Mouse (Mus musculus) spleen, adult 2 months (tissue): Measurements from ENCODE around the gene Sos1. TPM values are rescaled to one million over a fixed set of nuclear protein-coding genes. Genes with fewer than 3 reads are reported as not detected.
"Not testable (repeated sequence)": the region's sequence is repeated elsewhere in the genome, so short reads cannot be mapped to it uniquely, and the experiment has no call there.

Source experiments
- DNase-seq, 2 experiments: peaks; one replicate each; pipeline versions ENCODE4 v3.0.0 to v3.0.0-alpha.2; 2012 to 2021; ENCODE audit warnings: low spot score in 2 of 2, low read depth in 1 of 2
- H3K27ac ChIP-seq: fragments of 200-500 bp; 2 replicates; pipeline ENCODE4 v1.5.1; 2012; ENCODE audit warnings: low read length, inconsistent platforms; ENCODE audit not compliant: insufficient read depth
- H3K27me3 ChIP-seq: fragments of 200-500 bp; 2 replicates; pipeline ENCODE4 v1.6.1; 2012; ENCODE audit warnings: mild to moderate bottlenecking, moderate library complexity, low read length, inconsistent platforms; ENCODE audit not compliant: control insufficient read depth, insufficient read depth
- H3K36me3 ChIP-seq: fragments of 200-500 bp; 2 replicates; pipeline ENCODE4 v1.6.1; 2012; ENCODE audit warnings: mild to moderate bottlenecking, low read length, inconsistent platforms; ENCODE audit not compliant: control insufficient read depth, insufficient read depth
- H3K4me1 ChIP-seq: fragments of 200-500 bp; 2 replicates; pipeline ENCODE4 v1.6.1; 2011; ENCODE audit warnings: inconsistent platforms; ENCODE audit not compliant: control insufficient read depth, insufficient read depth, insufficient read length
- H3K4me3 ChIP-seq: fragments of 200-500 bp; 2 replicates; pipeline ENCODE4 v1.5.1; 2011; ENCODE audit warnings: mild to moderate bottlenecking, inconsistent platforms; ENCODE audit not compliant: insufficient read depth, insufficient read length; ENCODE audit errors: extremely low read depth
- CTCF ChIP-seq: fragments of 200-500 bp; IDR thresholded peaks from 2 replicates; pipeline ENCODE4 v1.5.1; 2011; ENCODE audit warnings: mild to moderate bottlenecking, inconsistent platforms; ENCODE audit not compliant: insufficient read depth, insufficient read length, insufficient replicate concordance; ENCODE audit errors: extremely low read depth
- POLR2A ChIP-seq: fragments of 200-500 bp; IDR thresholded peaks from 2 replicates; pipeline ENCODE4 v1.6.1; 2011; ENCODE audit warnings: low read depth, low read length, inconsistent platforms
- WGBS: fragments of 180-500 bp; shearing (Covaris S2); methylation state at CpG from one replicate; pipeline ENCODE4 v1.1.7; 2018; 5-methylcytosine and 5-hydroxymethylcytosine counted together
- polyA plus RNA-seq: library from polyadenylated mRNA; depleted of rRNA; stranded (reverse); fragments of >200 nt; gene quantifications from 2 replicates; pipeline ENCODE4 v1.2.3, GENCODE M21; 2012

Sos1 gene
- polyA plus RNA-seq, 1 experiment: 2.5 TPM

- 57% methylated on average over 7 of the region's 7 CpGs for WGBS
- H3K4me3 ChIP-seq: peak overlapping the region; percentile 88; the same call in 1 of the 2 replicates
- no peak for DNase-seq
- peaks cover 7% of the 10 kb centered on the region for H3K4me1 ChIP-seq
- TF ChIP-seq POLR2A (no peak), CTCF (no peak)
- no peaks in the 10 kb centered on the region for H3K27me3 ChIP-seq
- no peaks in the 10 kb centered on the region for H3K36me3 ChIP-seq
- no peak overlapping the region for H3K27ac ChIP-seq
Observed at GRCm38 (mm10) chr17:80480855-80481224, 587 bp upstream of the Sos1 start.

DNA sequence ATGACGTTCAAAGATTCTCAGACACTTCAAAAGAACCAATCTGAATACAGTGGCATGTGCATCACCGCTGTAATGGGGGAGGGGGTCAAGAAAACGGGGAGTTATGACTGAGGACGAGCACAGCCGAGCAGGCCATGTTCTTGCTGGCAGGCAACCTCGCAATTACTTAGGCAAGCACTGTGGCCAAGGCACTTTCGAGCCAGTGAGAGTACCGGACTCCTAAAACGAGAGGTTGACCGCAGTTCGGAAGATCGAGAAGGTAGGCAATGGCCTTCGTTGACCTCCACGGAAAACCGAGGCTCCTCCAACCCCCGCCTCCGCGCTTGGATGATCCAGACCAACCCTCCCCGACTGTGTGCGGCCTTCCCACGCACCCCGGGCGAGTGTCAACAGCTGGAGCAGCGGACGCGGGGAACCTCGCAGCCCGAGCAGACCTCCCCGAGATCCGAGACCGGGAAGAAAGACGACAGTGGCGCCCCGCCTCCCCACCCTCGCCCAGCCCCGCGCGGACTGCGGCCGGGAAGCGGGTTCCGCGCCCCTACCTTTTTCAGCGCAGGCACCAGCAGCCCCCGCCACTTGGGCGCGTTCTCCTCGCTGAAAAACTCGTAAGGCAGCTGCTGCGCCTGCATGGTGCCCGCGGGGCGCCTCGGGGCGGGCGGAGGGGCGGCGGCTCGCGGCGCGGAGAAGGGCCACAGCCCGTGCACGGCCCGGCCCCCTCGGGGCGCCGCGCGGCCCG is 790 bp downstream of the Sos1 start:
- no peak for TF ChIP-seq POLR2A
- no peak for TF ChIP-seq CTCF
- WGBS: under 1% methylated on average over 71 of the region's 71 CpGs
- Histone ChIP-seq H3K4me3 (peak overlapping the region; percentile 88), H3K27ac (peak overlapping the region; percentile 87), H3K36me3 (no peaks in the 10 kb centered on the region), H3K4me1 (peaks cover 7% of the 10 kb centered on the region), H3K27me3 (no peaks in the 10 kb centered on the region)
- DNase-seq: peak; percentile 47 to 50

GRCm38 (mm10) chr17:80477679-80478078 is 2.6 kb downstream of the Sos1 start:
- no peak overlapping the region for H3K4me3 ChIP-seq
- no peak for TF ChIP-seq POLR2A
- no peak for TF ChIP-seq CTCF
- H3K4me1 ChIP-seq: peaks cover 7% of the 10 kb centered on the region

GRCm38 (mm10) chr17:80476496-80476895 is 3.8 kb downstream of the Sos1 start:
- TF ChIP-seq CTCF: no peak
- TF ChIP-seq POLR2A: no peak
- no peak for DNase-seq
- Histone ChIP-seq H3K4me1 (peaks cover 7% of the 10 kb centered on the region), H3K36me3 (peaks cover 1% of the 10 kb centered on the region; the same call in 1 of the 2 replicates), H3K27ac (no peak overlapping the region), H3K27me3 (no peaks in the 10 kb centered on the region), H3K4me3 (no peak overlapping the region)
- 73% methylated on average over 4 of the region's 4 CpGs for WGBS

More at GRCm38 (mm10) chr17:80477679-80478078, 2.6 kb downstream of the Sos1 start:
- Histone ChIP-seq H3K27ac (no peak overlapping the region), H3K36me3 (peaks cover 1% of the 10 kb centered on the region; the same call in 1 of the 2 replicates), H3K27me3 (no peaks in the 10 kb centered on the region)
- 56% methylated on average over 2 of the region's 2 CpGs for WGBS
- no peak for DNase-seq

DNA sequence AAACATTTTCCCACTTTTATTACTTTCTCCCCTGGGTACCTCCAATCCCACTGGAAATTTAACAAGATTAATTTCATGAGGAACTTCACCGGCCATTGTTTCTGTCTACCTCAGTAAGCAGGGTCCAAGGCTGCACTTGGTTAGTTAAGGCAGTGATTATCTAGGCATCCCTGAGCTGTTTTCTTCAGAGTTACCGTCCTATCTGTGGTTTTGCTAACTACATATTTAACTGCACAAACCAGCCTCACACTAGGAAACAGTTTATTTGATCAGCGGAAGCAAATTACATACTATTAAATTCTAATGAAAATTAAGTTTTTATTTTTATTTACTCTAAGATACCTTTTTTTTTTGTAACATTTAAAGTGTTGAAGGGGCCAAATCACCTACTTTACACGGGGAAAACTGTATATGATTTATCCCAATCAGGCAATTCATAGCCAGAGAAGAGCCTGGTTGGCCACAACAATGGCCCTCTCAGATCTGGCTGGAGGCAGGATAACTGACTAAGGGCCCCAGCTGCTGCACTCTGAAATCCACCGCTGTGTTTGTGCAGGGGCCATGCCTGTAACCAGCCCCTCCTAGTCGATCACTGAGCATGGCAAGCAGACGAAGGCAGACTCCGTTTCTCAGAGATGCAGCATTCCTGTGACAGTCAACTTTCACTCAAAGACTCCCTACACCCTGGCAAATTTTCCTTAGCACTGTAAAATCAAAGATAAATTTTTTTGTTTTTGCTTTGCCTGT is 9.0 kb downstream of the Sos1 start:
- Histone ChIP-seq H3K4me1 (no peaks in the 10 kb centered on the region; the same call in 1 of the 2 replicates), H3K4me3 (no peak overlapping the region), H3K36me3 (peaks cover 1% of the 10 kb centered on the region; the same call in 1 of the 2 replicates), H3K27ac (no peak overlapping the region), H3K27me3 (no peaks in the 10 kb centered on the region)
- 71% methylated on average over 8 of the region's 8 CpGs for WGBS
- no peak for TF ChIP-seq CTCF
- no peak for DNase-seq

DNA sequence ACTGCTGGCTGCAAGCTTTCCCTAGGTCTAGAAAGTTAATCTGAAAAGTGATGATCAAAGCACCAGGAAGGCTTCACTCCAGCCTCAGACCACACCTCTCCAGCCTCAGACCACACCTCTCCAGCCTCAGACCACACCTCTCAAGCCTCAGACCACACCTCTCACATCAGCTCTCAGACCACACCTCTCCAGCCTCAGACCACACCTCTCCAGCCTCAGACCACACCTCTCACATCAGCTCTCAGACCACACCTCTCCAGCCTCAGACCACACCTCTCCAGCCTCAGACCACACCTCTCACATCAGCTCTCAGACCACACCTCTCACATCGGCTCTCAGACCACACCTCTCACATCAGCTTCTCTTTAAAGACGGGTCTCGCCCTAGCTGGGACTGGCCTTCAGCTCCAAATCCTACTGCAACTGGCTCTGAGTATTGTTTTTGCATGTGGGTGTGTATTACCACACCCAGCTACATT is 11.8 kb downstream of the Sos1 start:
- H3K27ac ChIP-seq, H3K36me3 ChIP-seq, H3K4me1 ChIP-seq, H3K4me3 ChIP-seq, H3K27me3 ChIP-seq: not testable (repeated sequence)
- WGBS: 7% methylated on average over 3 of the region's 3 CpGs
- peak; percentile 43 to 57 for DNase-seq

- Histone ChIP-seq H3K36me3 (peaks cover 1% of the 10 kb centered on the region; the same call in 1 of the 2 replicates), H3K4me1 (no peaks in the 10 kb centered on the region), H3K27ac (no peak overlapping the region), H3K4me3 (no peak overlapping the region), H3K27me3 (no peaks in the 10 kb centered on the region)
- WGBS: 91% methylated on average over 5 of the region's 5 CpGs
- no peak for DNase-seq
- no peak for TF ChIP-seq CTCF
- TF ChIP-seq POLR2A: no peak
Observed at GRCm38 (mm10) chr17:80460258-80460657, 20.0 kb downstream of the Sos1 start.
